Mouse (Mus musculus) stomach, embryonic 14.5 days (tissue): ENCODE data around the gene Spag7. TPM values are rescaled to one million over a fixed set of nuclear protein-coding genes. Genes with fewer than 3 reads are reported as not detected.

Source experiments
- ATAC-seq: fragments of 200-750 bp; cut with Nextera tagmentation; 2 replicates; pipeline ENCODE4 v1.8.0; 2017; ENCODE audit warnings: low read depth, moderate TSS enrichment; ENCODE audit not compliant: insufficient number of reproducible peaks, insufficient read depth, low FRiP score
- H3K27ac ChIP-seq: fragments of 300-500 bp; sonication (generic); 2 replicates; pipeline ENCODE4 v1.5.1; 2014; ENCODE audit warnings: mild to moderate bottlenecking, low read length, moderate library complexity, mixed read lengths
- H3K27me3 ChIP-seq: fragments of 300-500 bp; sonication (generic); 2 replicates; pipeline ENCODE4 v1.6.1; 2014; ENCODE audit warnings: low read length, control low read depth, mixed read lengths; ENCODE audit not compliant: control insufficient read depth, insufficient read depth
- H3K36me3 ChIP-seq: fragments of 300-500 bp; sonication (generic); 2 replicates; pipeline ENCODE4 v1.6.1; 2014; ENCODE audit warnings: mild to moderate bottlenecking, control low read depth, low read length, moderate library complexity, mixed read lengths; ENCODE audit not compliant: control insufficient read depth, insufficient read depth
- H3K4me1 ChIP-seq: fragments of 300-500 bp; sonication (generic); 2 replicates; pipeline ENCODE4 v1.6.1; 2014; ENCODE audit warnings: low read length, control low read depth, mixed read lengths; ENCODE audit not compliant: control insufficient read depth, insufficient read depth
- H3K4me2 ChIP-seq: fragments of 300-500 bp; sonication (generic); replicated peaks from 2 replicates; pipeline ENCODE4 v1.6.1; 2014; ENCODE audit warnings: low read depth, low read length, control low read depth
- H3K4me3 ChIP-seq: fragments of 300-500 bp; sonication (generic); 2 replicates; pipeline ENCODE4 v1.5.1; 2014; ENCODE audit warnings: low read depth, low read length, control low read depth
- H3K9ac ChIP-seq: fragments of 300-500 bp; sonication (generic); replicated peaks from 2 replicates; pipeline ENCODE4 v1.6.1; 2014; ENCODE audit warnings: low read depth, mild to moderate bottlenecking, control low read depth, low read length, moderate library complexity, mixed read lengths
- H3K9me3 ChIP-seq: fragments of 300-500 bp; sonication (generic); 2 replicates; pipeline ENCODE4 v1.6.1; 2016; ENCODE audit warnings: low read depth, low read length, control low read depth; ENCODE audit not compliant: control insufficient read depth
- WGBS: fragments of 180-500 bp; shearing (Covaris S2); extraction: QIAGEN DNeasy Blood & Tissue Kit; methylation state at CpG from one replicate; pipeline ENCODE4 v1.1.7; 2014; 5-methylcytosine and 5-hydroxymethylcytosine counted together
- polyA plus RNA-seq: library from polyadenylated mRNA; unstranded; fragments of >200 nt; fragmentation: Nextera tagmentation; extraction: Ambion mirVana; gene quantifications from 2 replicates; pipeline ENCODE4 v1.2.1, GENCODE M21; 2014

The Spag7 gene
- polyA plus RNA-seq, 1 experiment from 2014 or later: 170 TPM

GRCm38 (mm10) chr11:70666687-70667086 lies 2.5 kb downstream of the Spag7 start:
- no peak overlapping the region for H3K27ac ChIP-seq

GRCm38 (mm10) chr11:70664741-70665140 lies 4.5 kb downstream of the Spag7 start:
- H3K9me3 ChIP-seq: no peaks in the 10 kb centered on the region
- no peak overlapping the region for H3K4me3 ChIP-seq
- no peak overlapping the region for H3K9ac ChIP-seq
- H3K27ac ChIP-seq: no peak overlapping the region
- H3K4me1 ChIP-seq: peaks cover 8% of the 10 kb centered on the region; the same call in 1 of the 2 replicates
- no peak overlapping the region for H3K4me2 ChIP-seq
- no peak for ATAC-seq
- 90% methylated on average over 9 of the region's 9 CpGs for WGBS
- H3K36me3 ChIP-seq: peaks cover 35% of the 10 kb centered on the region
- H3K27me3 ChIP-seq: no peaks in the 10 kb centered on the region

More at GRCm38 (mm10) chr11:70666687-70667086, 2.5 kb downstream of the Spag7 start:
- H3K4me1 ChIP-seq: peaks cover 19% of the 10 kb centered on the region
- no peak overlapping the region for H3K4me2 ChIP-seq
- no peak for ATAC-seq
- no peaks in the 10 kb centered on the region for H3K27me3 ChIP-seq
- H3K9me3 ChIP-seq: no peaks in the 10 kb centered on the region
- 92% methylated on average over 8 of the region's 8 CpGs for WGBS
- H3K9ac ChIP-seq: no peak overlapping the region
- no peak overlapping the region for H3K4me3 ChIP-seq
- peaks cover 35% of the 10 kb centered on the region for H3K36me3 ChIP-seq

- Histone ChIP-seq H3K4me2 (no peak overlapping the region), H3K4me1 (peaks cover 8% of the 10 kb centered on the region; the same call in 1 of the 2 replicates), H3K27me3 (no peaks in the 10 kb centered on the region), H3K9me3 (no peaks in the 10 kb centered on the region), H3K9ac (no peak overlapping the region), H3K4me3 (no peak overlapping the region), H3K27ac (no peak overlapping the region), H3K36me3 (peaks cover 35% of the 10 kb centered on the region)
- 94% methylated on average over 6 of the region's 6 CpGs for WGBS
- ATAC-seq: no peak
These were observed 5.3 kb downstream of the Spag7 start for GRCm38 (mm10) chr11:70663957-70664356.

- ATAC-seq: no peak
- Histone ChIP-seq H3K27ac (no peak overlapping the region), H3K27me3 (no peaks in the 10 kb centered on the region), H3K9ac (no peak overlapping the region), H3K4me2 (no peak overlapping the region), H3K4me3 (no peak overlapping the region), H3K9me3 (no peaks in the 10 kb centered on the region), H3K4me1 (peaks cover 8% of the 10 kb centered on the region; the same call in 1 of the 2 replicates), H3K36me3 (peaks cover 35% of the 10 kb centered on the region)
- 91% methylated on average over 8 of the region's 8 CpGs for WGBS
These were observed 6.1 kb downstream of the Spag7 start for GRCm38 (mm10) chr11:70663101-70663500.

GRCm38 (mm10) chr11:70660571-70660970 lies 8.6 kb downstream of the Spag7 start:
- no peak overlapping the region for H3K4me2 ChIP-seq
- no peaks in the 10 kb centered on the region for H3K9me3 ChIP-seq
- H3K9ac ChIP-seq: no peak overlapping the region
- no peak for ATAC-seq
- WGBS: 83% methylated on average over 8 of the region's 8 CpGs
- no peaks in the 10 kb centered on the region for H3K27me3 ChIP-seq
- H3K27ac ChIP-seq: no peak overlapping the region
- peaks cover 35% of the 10 kb centered on the region for H3K36me3 ChIP-seq
- peaks cover 14% of the 10 kb centered on the region for H3K4me1 ChIP-seq
- no peak overlapping the region for H3K4me3 ChIP-seq

GRCm38 (mm10) chr11:70658942-70659341 lies 10.3 kb downstream of the Spag7 start:
- no peak for ATAC-seq
- Histone ChIP-seq H3K4me3 (no peak overlapping the region), H3K27ac (no peak overlapping the region), H3K4me2 (no peak overlapping the region), H3K27me3 (no peaks in the 10 kb centered on the region), H3K9ac (no peak overlapping the region), H3K36me3 (peaks cover 19% of the 10 kb centered on the region), H3K9me3 (no peaks in the 10 kb centered on the region), H3K4me1 (peaks cover 14% of the 10 kb centered on the region)
- 62% methylated on average over 8 of the region's 8 CpGs for WGBS

GRCm38 (mm10) chr11:70658521-70658920 lies 10.7 kb downstream of the Spag7 start:
- Histone ChIP-seq H3K27ac (no peak overlapping the region), H3K9me3 (no peaks in the 10 kb centered on the region), H3K4me3 (no peak overlapping the region), H3K36me3 (peaks cover 15% of the 10 kb centered on the region), H3K27me3 (no peaks in the 10 kb centered on the region), H3K9ac (no peak overlapping the region), H3K4me1 (peaks cover 14% of the 10 kb centered on the region), H3K4me2 (no peak overlapping the region)
- no peak for ATAC-seq
- 77% methylated on average over 5 of the region's 5 CpGs for WGBS

- no peak overlapping the region for H3K4me3 ChIP-seq
- H3K27ac ChIP-seq: no peak overlapping the region
- H3K9me3 ChIP-seq: no peaks in the 10 kb centered on the region
- no peaks in the 10 kb centered on the region for H3K27me3 ChIP-seq
- peaks cover 11% of the 10 kb centered on the region for H3K36me3 ChIP-seq
- 48% methylated on average over 9 of the region's 9 CpGs for WGBS
- H3K4me1 ChIP-seq: peaks cover 14% of the 10 kb centered on the region
- ATAC-seq: no peak
- no peak overlapping the region for H3K9ac ChIP-seq
- H3K4me2 ChIP-seq: no peak overlapping the region
These were observed 11.2 kb downstream of the Spag7 start for GRCm38 (mm10) chr11:70657991-70658390.

GRCm38 (mm10) chr11:70657573-70657972 lies 11.6 kb downstream of the Spag7 start:
- Histone ChIP-seq H3K4me2 (no peak overlapping the region), H3K4me3 (no peak overlapping the region), H3K27me3 (no peaks in the 10 kb centered on the region), H3K36me3 (peaks cover 7% of the 10 kb centered on the region), H3K4me1 (peaks cover 18% of the 10 kb centered on the region), H3K27ac (no peak overlapping the region; the same call in 1 of the 2 replicates), H3K9me3 (no peaks in the 10 kb centered on the region), H3K9ac (no peak overlapping the region)
- ATAC-seq: no peak
- WGBS: 42% methylated on average over 6 of the region's 6 CpGs
